Mouse (Mus musculus): ENCODE measurements around the gene Mepe. TPM values are rescaled to one million over a fixed set of nuclear protein-coding genes. Genes with fewer than 3 reads are reported as not detected.

Gene Mepe
- not detected for polyA plus RNA-seq (2014; fragmentation: Illumina TruSeq; extraction: RNeasy Lipid Tissue Mini Kit (QIAGEN cat#74804); ENCODE audit: low read depth, low replicate concordance)

DNA sequence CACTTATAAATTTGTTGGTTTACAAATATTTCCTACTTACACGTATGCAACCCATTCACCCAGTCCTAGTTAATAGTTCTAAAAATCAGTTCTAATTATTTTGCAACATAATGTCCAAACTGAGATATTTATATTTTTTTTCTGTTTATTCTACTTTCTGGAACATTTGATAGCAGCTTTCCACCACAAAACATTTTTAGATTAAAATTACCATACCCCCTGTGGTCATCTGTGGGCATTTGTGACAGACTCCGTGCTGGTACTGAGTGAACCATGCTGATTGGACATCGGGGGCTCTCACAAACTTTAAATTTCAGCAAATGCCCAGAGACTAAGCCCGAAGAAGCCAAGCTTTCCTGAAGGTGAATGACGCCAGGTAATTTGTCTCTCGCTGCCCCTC, at the start of gene Mepe:
TSS of gene Mepe (plus strand) at position 301 of the 400 bp plus-strand sequence.

DNA sequence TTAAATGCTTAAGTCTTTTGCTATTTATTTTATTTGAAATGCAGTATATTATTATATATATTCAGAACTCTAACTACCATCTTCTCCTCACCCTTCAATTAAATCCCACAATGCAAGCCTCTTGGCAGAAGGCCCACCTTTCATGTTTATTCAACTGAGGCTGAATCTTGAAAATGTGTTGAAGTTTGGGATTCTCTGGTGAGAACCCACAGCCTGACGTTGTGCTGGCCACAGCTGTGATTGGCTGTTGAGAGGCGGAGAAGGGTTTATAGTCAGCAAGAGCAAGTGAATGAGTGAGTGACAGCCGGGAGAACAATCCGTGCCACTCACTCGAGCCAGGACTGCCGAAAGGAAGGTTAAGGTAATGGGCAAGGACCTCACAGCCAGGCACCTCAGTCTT, 26.1 kb upstream of the Mepe start, which contains the start of gene Ibsp:
TSS of gene Ibsp (plus strand) at position 178 of the 400 bp plus-strand sequence.

Other genes with a start within 250 kb of the Mepe start
- not detected for gene Gm17660, start 247.7 kb upstream of the Mepe start, polyA plus RNA-seq (2014; fragmentation: Illumina TruSeq; extraction: RNeasy Lipid Tissue Mini Kit (QIAGEN cat#74804); ENCODE audit: low read depth, low replicate concordance)
- 5.5 TPM for gene Sparcl1, start 211.6 kb upstream of the Mepe start, polyA plus RNA-seq (2014; fragmentation: Illumina TruSeq; extraction: RNeasy Lipid Tissue Mini Kit (QIAGEN cat#74804); ENCODE audit: low read depth, low replicate concordance)
- not detected for gene Dspp, start 154.6 kb upstream of the Mepe start, polyA plus RNA-seq (2014; fragmentation: Illumina TruSeq; extraction: RNeasy Lipid Tissue Mini Kit (QIAGEN cat#74804); ENCODE audit: low read depth, low replicate concordance)
- gene Dmp1, start 122.7 kb upstream of the Mepe start, polyA plus RNA-seq (2014; fragmentation: Illumina TruSeq; extraction: RNeasy Lipid Tissue Mini Kit (QIAGEN cat#74804); ENCODE audit: low read depth, low replicate concordance), result not detected
- not detected for gene Ibsp, start 26.2 kb upstream of the Mepe start, polyA plus RNA-seq (2014; fragmentation: Illumina TruSeq; extraction: RNeasy Lipid Tissue Mini Kit (QIAGEN cat#74804); ENCODE audit: low read depth, low replicate concordance)
- gene Spp1, start 109.8 kb downstream of the Mepe start, polyA plus RNA-seq (2014; fragmentation: Illumina TruSeq; extraction: RNeasy Lipid Tissue Mini Kit (QIAGEN cat#74804); ENCODE audit: low read depth, low replicate concordance), result 119 TPM
- 13.7 TPM for gene Pkd2, start 134.1 kb downstream of the Mepe start, polyA plus RNA-seq (2014; fragmentation: Illumina TruSeq; extraction: RNeasy Lipid Tissue Mini Kit (QIAGEN cat#74804); ENCODE audit: low read depth, low replicate concordance)
- gene BC005561, start 183.0 kb downstream of the Mepe start, polyA plus RNA-seq (2014; fragmentation: Illumina TruSeq; extraction: RNeasy Lipid Tissue Mini Kit (QIAGEN cat#74804); ENCODE audit: low read depth, low replicate concordance), result 6.8 TPM

Measured in liver, adult 10 weeks (tissue).